Mouse (Mus musculus) midbrain, embryonic 13.5 days (tissue): ENCODE results near the gene Rplp1. TPM values are rescaled to one million over a fixed set of nuclear protein-coding genes. Genes with fewer than 3 reads are reported as not detected.

Experiments used
- ATAC-seq: fragments of 200-750 bp; cut with Nextera tagmentation; 2 replicates; pipeline ENCODE4 v1.8.0; 2017; ENCODE audit warnings: mild to moderate bottlenecking, moderate TSS enrichment, moderate library complexity
- H3K27ac ChIP-seq: fragments of 300-500 bp; sonication (generic); 2 replicates; pipeline ENCODE4 v1.5.1; 2015; ENCODE audit warnings: inconsistent platforms, mild to moderate bottlenecking, moderate library complexity
- H3K27me3 ChIP-seq: fragments of 300-500 bp; sonication (generic); 2 replicates; pipeline ENCODE4 v1.6.1; 2015; ENCODE audit warnings: mild to moderate bottlenecking, inconsistent platforms
- H3K36me3 ChIP-seq: fragments of 300-500 bp; sonication (generic); 2 replicates; pipeline ENCODE4 v1.6.1; 2015; ENCODE audit warnings: mild to moderate bottlenecking, inconsistent platforms
- H3K4me1 ChIP-seq: fragments of 300-500 bp; sonication (generic); replicated peaks from 2 replicates; pipeline ENCODE4 v1.6.1; 2015; ENCODE audit warnings: inconsistent platforms
- H3K4me2 ChIP-seq: fragments of 300-500 bp; sonication (generic); replicated peaks from 2 replicates; pipeline ENCODE4 v1.6.1; 2015; ENCODE audit warnings: moderate library complexity, mild to moderate bottlenecking, inconsistent platforms
- H3K4me3 ChIP-seq: fragments of 300-500 bp; sonication (generic); replicated peaks from 2 replicates; pipeline ENCODE4 v1.5.1; 2015; ENCODE audit warnings: mild to moderate bottlenecking, inconsistent platforms
- H3K9ac ChIP-seq: fragments of 300-500 bp; sonication (generic); replicated peaks from 2 replicates; pipeline ENCODE4 v1.6.1; 2015; ENCODE audit warnings: mild to moderate bottlenecking, inconsistent platforms
- H3K9me3 ChIP-seq: fragments of 300-500 bp; sonication (generic); 2 replicates; pipeline ENCODE4 v1.6.1; 2016; ENCODE audit warnings: mild to moderate bottlenecking, inconsistent platforms
- WGBS: fragments of 180-500 bp; shearing (Covaris S2); methylation state at CpG from one replicate; pipeline ENCODE4 v1.1.7; 2015; 5-methylcytosine and 5-hydroxymethylcytosine counted together
- polyA plus RNA-seq: library from polyadenylated mRNA; unstranded; fragments of >200 nt; fragmentation: Nextera tagmentation; extraction: Ambion mirVana; gene quantifications from 2 replicates; pipeline ENCODE4 v1.2.1, GENCODE M21; 2015

The Rplp1 gene
- polyA plus RNA-seq, 1 experiment from 2014 or later = 872 TPM

DNA sequence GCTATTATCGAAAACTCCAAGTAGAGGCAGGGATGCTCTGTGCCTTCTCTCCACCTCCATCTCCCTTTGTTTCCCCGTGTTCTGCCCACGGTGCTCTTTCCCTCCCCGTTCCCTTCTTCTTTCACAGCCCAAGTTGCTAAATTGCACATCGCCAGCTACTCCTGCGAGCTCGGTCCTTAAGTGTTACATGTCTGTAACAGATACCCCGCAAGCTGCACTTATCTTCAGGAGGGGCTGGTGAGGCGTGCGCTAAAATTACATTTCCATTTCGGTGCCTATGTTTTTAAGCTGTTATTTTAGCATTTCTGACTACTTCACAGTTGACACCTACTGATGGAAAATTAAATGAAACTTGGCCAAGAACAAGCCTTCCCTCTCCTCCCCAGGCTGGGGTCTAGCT is 46.7 kb downstream of the Rplp1 start:
- H3K9me3 ChIP-seq = no peaks in the 10 kb centered on the region
- no peak for ATAC-seq
- no peak overlapping the region for H3K9ac ChIP-seq
- WGBS = 72% methylated on average over 11 of the region's 11 CpGs
- no peaks in the 10 kb centered on the region for H3K36me3 ChIP-seq
- H3K4me2 ChIP-seq = no peak overlapping the region
- no peaks in the 10 kb centered on the region for H3K27me3 ChIP-seq
- H3K4me3 ChIP-seq = no peak overlapping the region
- H3K4me1 ChIP-seq = peaks cover 23% of the 10 kb centered on the region
- H3K27ac ChIP-seq = peak overlapping the region; percentile 36

Other genes with a start within 250 kb of the Rplp1 start
- 36.8 and 40.1 TPM in 2 replicates for gene Kif23, start 32.2 kb upstream of the Rplp1 start, polyA plus RNA-seq
- gene Paqr5, start 112.3 kb upstream of the Rplp1 start, polyA plus RNA-seq = 0.39 and 0.75 TPM in 2 replicates
- gene Glce, start 208.1 kb upstream of the Rplp1 start, polyA plus RNA-seq = 16.7 and 17.5 TPM in 2 replicates